Mouse (Mus musculus) T-cell, adult 2 months (primary cell): ENCODE data around the gene Mageb5.
"Not testable (repeated sequence)": the region's sequence is repeated elsewhere in the genome, so short reads cannot be mapped to it uniquely, and the experiment has no call there.

Source experiments
- DNase-seq: peaks from one replicate; pipeline ENCODE4 v3.0.0; 2022; ENCODE audit warnings: low spot score

Mageb5 gene

DNA sequence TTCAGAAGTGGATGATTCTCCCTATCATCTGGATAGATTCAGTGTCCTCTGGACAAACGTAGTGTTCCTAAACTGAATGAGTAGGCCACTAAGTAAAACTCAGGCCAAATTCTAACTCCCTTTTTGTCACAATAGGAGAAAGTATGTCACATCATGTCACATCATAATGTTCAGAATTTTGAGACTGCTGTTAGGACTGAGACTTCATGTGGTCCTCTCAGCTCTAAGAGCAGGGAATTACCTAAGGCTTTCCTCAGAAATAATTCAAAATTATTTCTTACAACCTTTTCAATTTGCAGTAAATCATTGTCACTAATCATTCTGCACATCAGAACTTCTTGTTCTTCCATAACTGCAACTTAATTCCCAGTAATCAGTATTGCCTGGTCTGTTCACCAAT lies at the start of gene Mageb5:
Gene Mageb5 (minus strand): TSS at position 101 of the 400 bp plus-strand sequence.
- not testable (repeated sequence) for DNase-seq

DNA sequence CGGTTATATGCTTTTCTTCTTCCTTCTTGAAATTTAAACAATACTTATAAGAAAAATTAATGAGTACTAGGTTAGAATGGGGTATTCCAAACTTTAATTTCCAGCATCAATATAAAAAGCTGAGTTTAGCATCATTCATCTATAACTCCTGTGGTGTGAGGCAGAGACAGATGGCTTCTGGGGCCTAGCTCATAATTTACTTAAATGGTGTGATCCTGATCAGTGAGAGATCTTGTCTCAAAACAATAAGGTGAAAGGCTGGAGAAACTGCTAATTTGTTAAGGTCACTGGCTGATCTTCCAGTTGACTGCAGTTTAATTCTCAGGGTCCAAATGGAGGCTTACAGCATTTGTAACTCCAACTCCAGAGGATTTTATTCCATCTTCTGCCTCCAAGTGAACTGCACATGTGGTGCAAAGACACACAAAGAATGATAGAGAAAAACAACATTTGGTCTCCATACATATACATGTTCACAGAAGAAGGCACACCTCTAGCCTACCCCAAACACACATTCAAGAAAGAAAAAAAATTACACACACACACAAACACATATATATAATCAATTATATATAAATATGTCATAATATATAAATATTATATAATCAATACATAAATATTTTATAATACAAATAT lies 23.1 kb downstream of the Mageb5 start:
- not testable (repeated sequence) for DNase-seq
